Mouse (Mus musculus) stomach, postnatal 0 days (tissue): ENCODE measurements around the gene Ugdh.

Experiments
- CTCF ChIP-seq: IDR thresholded peaks from 2 replicates; pipeline ENCODE4 v1.5.1; 2016; ENCODE audit warnings: antibody characterized with exemption, low read depth, mild to moderate bottlenecking, moderate library complexity
- EP300 ChIP-seq: optimal IDR thresholded peaks from 2 replicates; pipeline ENCODE3; 2016; ENCODE audit warnings: antibody characterized with exemption

GRCm38 (mm10) chr5:65407989-65408388, 27.8 kb downstream of the Ugdh start:
- TF ChIP-seq CTCF (no peak), EP300 (no peak)
